Comparison of ENCODE assay signal across 8 mouse cellular contexts in the genomic region with DNA sequence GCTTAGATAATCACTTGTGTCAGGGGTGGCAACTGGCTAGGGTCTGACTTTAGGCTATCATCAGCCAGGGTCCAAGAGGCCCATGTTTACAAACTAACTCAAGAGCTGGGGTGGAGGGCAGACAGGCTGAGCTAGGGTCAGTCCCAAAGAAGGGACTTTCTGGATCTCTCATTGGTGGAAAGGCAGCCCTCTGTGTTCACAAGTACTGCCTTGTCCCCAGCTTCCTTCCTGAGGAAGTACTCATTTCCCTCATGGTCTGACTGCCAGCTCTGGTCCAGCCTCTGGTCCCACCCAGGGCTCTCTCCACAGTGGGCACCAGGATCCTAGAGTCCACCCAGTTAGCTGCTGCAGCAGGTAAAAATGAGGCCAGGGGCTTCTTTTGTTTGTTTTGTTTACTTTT. TPM values are rescaled to one million over a fixed set of nuclear protein-coding genes. Genes with fewer than 3 reads are reported as not detected.
DNase-seq lines count a peak whose midpoint lies in the region; ATAC-seq and TF ChIP-seq lines count a peak whose summit lies in the region.

No protein-coding gene starts in this region.

- H3K27me3 ChIP-seq in heart, embryonic 12.5 days (replicated peaks): no peaks in the 10 kb centered on the region

- DNase-seq in left cerebral cortex, adult 2 months (ENCODE audit: extremely low spot score in 1 of 2, low spot score in 2 of 2): no peak
- DNase-seq in left cerebral cortex, postnatal 36 days (ENCODE audit: low spot score in 2 of 2): no peak
- DNase-seq in kidney, postnatal 14 days: peak; percentile 68
- DNase-seq in embryo, embryonic 9.5 days (ENCODE audit: extremely low spot score): no peak
- no peak for DNase-seq in left cerebral cortex, postnatal 25 days (ENCODE audit: low spot score in 2 of 2)
- DNase-seq in ovary, postnatal 36 days (ENCODE audit: low spot score): no peak

- no peak overlapping the region for H3K9ac ChIP-seq in heart, embryonic 12.5 days

- H3K4me3 ChIP-seq in left cerebral cortex, adult 2 months: no peak overlapping the region
- no peak overlapping the region for H3K4me3 ChIP-seq in heart, embryonic 12.5 days
- H3K4me3 ChIP-seq in macrophage (ENCODE audit: inconsistent target): no peak overlapping the region

- H3K9me3 ChIP-seq in heart, embryonic 12.5 days (replicated peaks): no peaks in the 10 kb centered on the region

- no peaks in the 10 kb centered on the region for H3K79me2 ChIP-seq in macrophage (ENCODE audit: inconsistent target)

- peaks cover 60% of the 10 kb centered on the region for H3K36me3 ChIP-seq in heart, embryonic 12.5 days
- H3K36me3 ChIP-seq in macrophage (ENCODE audit: inconsistent target): no peaks in the 10 kb centered on the region

- no peak for TF ChIP-seq CTCF in left cerebral cortex, adult 2 months (IDR thresholded peaks at IDR 0.05)

- intact Hi-C loops in left cerebral cortex, adult 2 months (cut with DNase I): loop anchor here (1.0 kb wide), 1 partner anchor 112 kb away; no protein-coding TSS in a partner anchor
- intact Hi-C loops in left cerebral cortex, postnatal 36 days (cut with DNase I): loop anchor here (2.0 to 10.0 kb wide), 2 partner anchors 112 to 220 kb away; no protein-coding TSS in a partner anchor
- intact Hi-C loops in left cerebral cortex, postnatal 25 days (cut with DNase I): loop anchor here (1.0 to 10.0 kb wide), 3 partner anchors 112 to 330 kb away; no protein-coding TSS in a partner anchor

- no peaks in the 10 kb centered on the region for H3K4me1 ChIP-seq in heart, embryonic 12.5 days (replicated peaks)

- H3K27ac ChIP-seq in left cerebral cortex, adult 2 months: peak overlapping the region; percentile 70
- H3K27ac ChIP-seq in heart, embryonic 12.5 days (ENCODE audit: poor library complexity, severe bottlenecking): peak overlapping the region; percentile 57
- peak overlapping the region; percentile 44 for H3K27ac ChIP-seq in macrophage

- ATAC-seq in heart, embryonic 12.5 days (ENCODE audit: insufficient number of reproducible peaks, low FRiP score): peak; percentile 88

- H3K4me2 ChIP-seq in heart, embryonic 12.5 days: no peak overlapping the region

RNA-seq across cellular contexts. Expression of a gene that starts 60.0 kb away (rescaled TPM):
- total RNA-seq in left cerebral cortex, adult 2 months (2021): 100 to 1,000 TPM; 219 to 221 TPM
- total RNA-seq in left cerebral cortex, postnatal 36 days (2021): 100 to 1,000 TPM; 212 to 223 TPM
- polyA plus RNA-seq in heart, embryonic 12.5 days (2016; fragmentation: Nextera tagmentation; extraction: Ambion mirVana): 157 and 165 TPM in 2 replicates
- 100 to 1,000 TPM in 16 of 26 experiments, 10 to 100 TPM in 10; 11.2 to 249 (median 123) TPM for total RNA-seq in macrophage (2018; cell fraction: chromatin; rRNA removed)
- 100 to 1,000 TPM in 8 of 26 experiments, 10 to 100 TPM in 18; 56.3 to 125 (median 90.3) TPM for total RNA-seq in macrophage (2018; cell fraction: cytosol; rRNA removed)
- total RNA-seq in macrophage (2018; cell fraction: nucleus; rRNA removed): 100 to 1,000 TPM in 7 of 26 experiments, 10 to 100 TPM in 19; 21.8 to 141 (median 69.2) TPM
- 75.2 to 106 TPM (median 87.7 TPM) in 3 replicates for polyA plus RNA-seq in macrophage (2018)
- total RNA-seq in left cerebral cortex, postnatal 25 days (2021): 100 to 1,000 TPM; 213 to 217 TPM
